Mouse (Mus musculus) gastrocnemius, postnatal 14 days (tissue): ENCODE data around the gene Gm37419. TPM values are rescaled to one million over a fixed set of nuclear protein-coding genes. Genes with fewer than 3 reads are reported as not detected.

ENCODE experiments used
- DNase-seq: peaks from one replicate; pipeline ENCODE4 v3.0.0; 2021; ENCODE audit warnings: mixed read lengths
- intact Hi-C: fragments of 180-260 bp; cut with DNase I; formaldehyde crosslinking; loops from one replicate; pipeline ENCODE4 v1.15.1; 2025; ENCODE audit warnings: low total_unique reads
- long read RNA-seq, 2 experiments: library from polyadenylated mRNA; stranded (forward); transcript quantifications; one replicate each; pipeline ENCODE4 v2.0.0; 2021
- total RNA-seq, 2 experiments: library from RNA; stranded (reverse); gene quantifications; 2 replicates each; pipeline ENCODE4 v1.2.3; 2021

The Gm37419 gene
- not detected for total RNA-seq
- long read RNA-seq, experiment 1 = 0 reads
- long read RNA-seq, experiment 2 = 0 reads

GRCm38 (mm10) chr16:23988466-23989208 lies at the start of gene Gm37419, which contains the start of gene Bcl6:
Gene Gm37419 (plus strand): TSS chr16:23988482.
Gene Bcl6 (minus strand): TSS chr16:23988852.
- DNase-seq = peak; percentile 86
- intact Hi-C loops = no loop called here

GRCm38 (mm10) chr16:23944801-23945200 lies 43.5 kb upstream of the Gm37419 start:
- intact Hi-C loops = no loop called here
- DNase-seq = no peak

GRCm38 (mm10) chr16:23947654-23948053 lies 40.6 kb upstream of the Gm37419 start:
- no peak for DNase-seq
- intact Hi-C loops = no loop called here

GRCm38 (mm10) chr16:23952101-23952727 lies 36.1 kb upstream of the Gm37419 start:
- intact Hi-C loops = loop anchor here (5.0 kb wide), 1 partner anchor 400 kb away; no protein-coding TSS in a partner anchor
- DNase-seq = no peak

- intact Hi-C loops = loop anchor here (5.0 kb wide), 1 partner anchor 401 kb away; no protein-coding TSS in a partner anchor
- DNase-seq = peak; percentile 45
These were observed 34.9 kb upstream of the Gm37419 start for GRCm38 (mm10) chr16:23953189-23953958.

- intact Hi-C loops = loop anchor here (5.0 kb wide), 1 partner anchor 402 kb away; no protein-coding TSS in a partner anchor
- DNase-seq = no peak
These were observed 34.4 kb upstream of the Gm37419 start for GRCm38 (mm10) chr16:23953959-23954260.

GRCm38 (mm10) chr16:23958938-23959337 lies 29.3 kb upstream of the Gm37419 start:
- DNase-seq = no peak
- intact Hi-C loops = no loop called here

- DNase-seq = no peak
- intact Hi-C loops = no loop called here
These were observed 25.9 kb upstream of the Gm37419 start for GRCm38 (mm10) chr16:23962401-23962800.

- DNase-seq = peak; percentile 43
- intact Hi-C loops = no loop called here
These were observed 24.2 kb upstream of the Gm37419 start for GRCm38 (mm10) chr16:23963896-23964668.

- intact Hi-C loops = no loop called here
These were observed 23.4 kb upstream of the Gm37419 start for GRCm38 (mm10) chr16:23964706-23965367.

GRCm38 (mm10) chr16:23966066-23966465 lies 22.2 kb upstream of the Gm37419 start:
- intact Hi-C loops = no loop called here
- DNase-seq = no peak

More at GRCm38 (mm10) chr16:23964706-23965367, 23.4 kb upstream of the Gm37419 start:
- no peak for DNase-seq

GRCm38 (mm10) chr16:23967301-23967700 lies 21.0 kb upstream of the Gm37419 start:
- intact Hi-C loops = no loop called here
- no peak for DNase-seq

- intact Hi-C loops = no loop called here
These were observed 19.4 kb upstream of the Gm37419 start for GRCm38 (mm10) chr16:23968888-23969287.

GRCm38 (mm10) chr16:23969919-23970318 lies 18.4 kb upstream of the Gm37419 start:
- DNase-seq = no peak
- intact Hi-C loops = loop anchor here (10.0 kb wide), 1 partner anchor 1375 kb away; no protein-coding TSS in a partner anchor

More at GRCm38 (mm10) chr16:23968888-23969287, 19.4 kb upstream of the Gm37419 start:
- no peak for DNase-seq

GRCm38 (mm10) chr16:23972126-23972740 lies 16.0 kb upstream of the Gm37419 start:
- no peak for DNase-seq
- intact Hi-C loops = loop anchor here (10.0 kb wide), 1 partner anchor 1373 kb away; no protein-coding TSS in a partner anchor

GRCm38 (mm10) chr16:23972901-23973300 lies 15.4 kb upstream of the Gm37419 start:
- no peak for DNase-seq
- intact Hi-C loops = loop anchor here (10.0 kb wide), 1 partner anchor 1372 kb away; no protein-coding TSS in a partner anchor

- intact Hi-C loops = loop anchor here (10.0 kb wide), 1 partner anchor 1371 kb away; no protein-coding TSS in a partner anchor
- DNase-seq = no peak
These were observed 14.5 kb upstream of the Gm37419 start for GRCm38 (mm10) chr16:23973635-23974367.
